Mouse (Mus musculus) kidney, embryonic 15.5 days (tissue): Measurements from ENCODE around the gene Aldh5a1. TPM values are rescaled to one million over a fixed set of nuclear protein-coding genes. Genes with fewer than 3 reads are reported as not detected.
A peak's percentile ranks its signal among the peaks of the same experiment; 100 is the strongest.

Experiments
- ATAC-seq: fragments of 200-750 bp; cut with Nextera tagmentation; replicated peaks from 2 replicates; pipeline ENCODE4 v1.8.0; 2017; ENCODE audit warnings: moderate TSS enrichment; ENCODE audit not compliant: low FRiP score
- H3K27ac ChIP-seq: fragments of 300-500 bp; sonication (generic); 2 replicates; pipeline ENCODE4 v1.5.1; 2015; ENCODE audit warnings: mild to moderate bottlenecking, inconsistent platforms
- H3K27me3 ChIP-seq: fragments of 300-500 bp; sonication (generic); 2 replicates; pipeline ENCODE4 v1.6.1; 2015; ENCODE audit warnings: inconsistent platforms
- H3K36me3 ChIP-seq: fragments of 300-500 bp; sonication (generic); 2 replicates; pipeline ENCODE4 v1.6.1; 2015; ENCODE audit warnings: inconsistent platforms
- H3K4me1 ChIP-seq: fragments of 300-500 bp; sonication (generic); 2 replicates; pipeline ENCODE4 v1.6.1; 2015; ENCODE audit warnings: inconsistent platforms
- H3K4me2 ChIP-seq: fragments of 300-500 bp; sonication (generic); 2 replicates; pipeline ENCODE4 v1.6.1; 2015; ENCODE audit warnings: moderate library complexity, mild to moderate bottlenecking, inconsistent platforms
- H3K4me3 ChIP-seq: fragments of 300-500 bp; sonication (generic); replicated peaks from 2 replicates; pipeline ENCODE4 v1.5.1; 2015; ENCODE audit warnings: mild to moderate bottlenecking, inconsistent platforms
- H3K9ac ChIP-seq: fragments of 300-500 bp; sonication (generic); 2 replicates; pipeline ENCODE4 v1.6.1; 2015; ENCODE audit warnings: mild to moderate bottlenecking, inconsistent platforms
- H3K9me3 ChIP-seq: fragments of 300-500 bp; sonication (generic); replicated peaks from 2 replicates; pipeline ENCODE4 v1.6.1; 2016; ENCODE audit warnings: inconsistent platforms
- WGBS: fragments of 180-500 bp; shearing (Covaris S2); methylation state at CpG from one replicate; pipeline ENCODE4 v1.1.7; 2015; ENCODE audit warnings: mixed read lengths; 5-methylcytosine and 5-hydroxymethylcytosine counted together
- polyA plus RNA-seq: library from polyadenylated mRNA; unstranded; fragments of >200 nt; fragmentation: Nextera tagmentation; extraction: Ambion mirVana; gene quantifications from 2 replicates; pipeline ENCODE4 v1.2.1, GENCODE M21; 2015

Aldh5a1 gene
- polyA plus RNA-seq, 1 experiment from 2014 or later = 7.9 TPM

GRCm38 (mm10) chr13:24955091-24955490 is 17.6 kb upstream of the Aldh5a1 start:
- no peak overlapping the region for H3K27ac ChIP-seq
- H3K9ac ChIP-seq = no peak overlapping the region
- no peak overlapping the region for H3K4me2 ChIP-seq
- H3K9me3 ChIP-seq = no peaks in the 10 kb centered on the region
- 39% methylated on average over 11 of the region's 11 CpGs for WGBS
- H3K4me3 ChIP-seq = no peak overlapping the region
- no peak for ATAC-seq
- H3K4me1 ChIP-seq = 0 out of 2 replicates have a peak, but pooled peaks cover 2% of the 10 kb centered on the region
- no peaks in the 10 kb centered on the region for H3K27me3 ChIP-seq
- no peaks in the 10 kb centered on the region for H3K36me3 ChIP-seq

- WGBS = 81% methylated on average over 7 of the region's 7 CpGs
- no peaks in the 10 kb centered on the region for H3K9me3 ChIP-seq
- no peaks in the 10 kb centered on the region for H3K36me3 ChIP-seq
- H3K9ac ChIP-seq = no peak overlapping the region
- ATAC-seq = no peak
- H3K4me3 ChIP-seq = no peak overlapping the region
- no peaks in the 10 kb centered on the region for H3K27me3 ChIP-seq
- H3K4me1 ChIP-seq = 0 out of 2 replicates have a peak, but pooled peaks cover 2% of the 10 kb centered on the region
- no peak overlapping the region for H3K4me2 ChIP-seq
- H3K27ac ChIP-seq = no peak overlapping the region
Measured at GRCm38 (mm10) chr13:24952659-24953058, 15.2 kb upstream of the Aldh5a1 start.

GRCm38 (mm10) chr13:24948870-24949269 is 11.4 kb upstream of the Aldh5a1 start:
- H3K27me3 ChIP-seq = no peaks in the 10 kb centered on the region
- H3K4me3 ChIP-seq = no peak overlapping the region
- no peak overlapping the region for H3K9ac ChIP-seq
- no peak for ATAC-seq
- no peak overlapping the region for H3K4me2 ChIP-seq
- H3K4me1 ChIP-seq = 0 out of 2 replicates have a peak, but pooled peaks cover 6% of the 10 kb centered on the region
- no peak overlapping the region for H3K27ac ChIP-seq
- 93% methylated on average over 6 of the region's 6 CpGs for WGBS
- no peaks in the 10 kb centered on the region for H3K9me3 ChIP-seq
- no peaks in the 10 kb centered on the region for H3K36me3 ChIP-seq

- Histone ChIP-seq H3K9ac (no peak overlapping the region), H3K4me1 (0 out of 2 replicates have a peak, but pooled peaks cover 4% of the 10 kb centered on the region), H3K27me3 (no peaks in the 10 kb centered on the region), H3K4me3 (no peak overlapping the region), H3K27ac (no peak overlapping the region), H3K4me2 (no peak overlapping the region), H3K36me3 (no peaks in the 10 kb centered on the region), H3K9me3 (no peaks in the 10 kb centered on the region)
- 76% methylated on average over 5 of the region's 5 CpGs for WGBS
- ATAC-seq = no peak
Measured at GRCm38 (mm10) chr13:24947158-24947557, 9.7 kb upstream of the Aldh5a1 start.

- no peak overlapping the region for H3K9ac ChIP-seq
- no peak overlapping the region for H3K27ac ChIP-seq
- H3K9me3 ChIP-seq = no peaks in the 10 kb centered on the region
- WGBS = 11% methylated on average over 4 of the region's 4 CpGs
- no peak overlapping the region for H3K4me3 ChIP-seq
- no peaks in the 10 kb centered on the region for H3K36me3 ChIP-seq
- H3K27me3 ChIP-seq = no peaks in the 10 kb centered on the region
- 0 out of 2 replicates have a peak, but pooled peaks cover 4% of the 10 kb centered on the region for H3K4me1 ChIP-seq
- H3K4me2 ChIP-seq = no peak overlapping the region
- peak; percentile 62; the same call in 1 of the 2 replicates for ATAC-seq
Measured at GRCm38 (mm10) chr13:24945567-24945966, 8.1 kb upstream of the Aldh5a1 start.

- no peak for ATAC-seq
- Histone ChIP-seq H3K4me3 (no peak overlapping the region), H3K4me1 (peaks cover 9% of the 10 kb centered on the region), H3K27ac (no peak overlapping the region), H3K9me3 (no peaks in the 10 kb centered on the region), H3K27me3 (no peaks in the 10 kb centered on the region), H3K4me2 (no peak overlapping the region), H3K36me3 (no peaks in the 10 kb centered on the region), H3K9ac (no peak overlapping the region)
- 57% methylated on average over 8 of the region's 8 CpGs for WGBS
Measured at GRCm38 (mm10) chr13:24943303-24943702, 5.8 kb upstream of the Aldh5a1 start.

- H3K36me3 ChIP-seq = no peaks in the 10 kb centered on the region
- WGBS = 63% methylated on average over 17 of the region's 17 CpGs
Measured at GRCm38 (mm10) chr13:24942512-24943282, 5.2 kb upstream of the Aldh5a1 start, which contains the start of gene Gpld1. Gene Gpld1, plus strand, starts transcription at chr13:24943152.

GRCm38 (mm10) chr13:24939472-24939871 is 2.0 kb upstream of the Aldh5a1 start:
- H3K9me3 ChIP-seq = no peaks in the 10 kb centered on the region
- 89% methylated on average over 9 of the region's 9 CpGs for WGBS
- peaks cover 18% of the 10 kb centered on the region for H3K4me1 ChIP-seq
- H3K36me3 ChIP-seq = 0 out of 2 replicates have a peak, but pooled peaks cover 6% of the 10 kb centered on the region
- no peaks in the 10 kb centered on the region for H3K27me3 ChIP-seq
- H3K9ac ChIP-seq = no peak overlapping the region
- ATAC-seq = no peak
- no peak overlapping the region for H3K27ac ChIP-seq
- H3K4me2 ChIP-seq = no peak overlapping the region
- H3K4me3 ChIP-seq = no peak overlapping the region

More at GRCm38 (mm10) chr13:24942512-24943282, 5.2 kb upstream of the Aldh5a1 start, which contains the start of gene Gpld1:
- no peak within 1 kb of the TSS for H3K4me2 ChIP-seq
- no peak within 1 kb of the TSS for H3K4me3 ChIP-seq
- no peak for ATAC-seq
- peaks cover 15% of the 10 kb centered on the region for H3K4me1 ChIP-seq
- no peak within 1 kb of the TSS for H3K27ac ChIP-seq
- no peaks in the 10 kb centered on the region for H3K27me3 ChIP-seq
- no peak within 1 kb of the TSS for H3K9ac ChIP-seq
- no peaks in the 10 kb centered on the region for H3K9me3 ChIP-seq

- Histone ChIP-seq H3K27ac (no peak overlapping the region), H3K4me3 (no peak overlapping the region), H3K36me3 (0 out of 2 replicates have a peak, but pooled peaks cover 6% of the 10 kb centered on the region), H3K27me3 (no peaks in the 10 kb centered on the region), H3K4me2 (no peak overlapping the region), H3K9me3 (no peaks in the 10 kb centered on the region), H3K4me1 (peaks cover 18% of the 10 kb centered on the region), H3K9ac (no peak overlapping the region)
- no peak for ATAC-seq
- 34% methylated on average over 9 of the region's 9 CpGs for WGBS
Measured at GRCm38 (mm10) chr13:24938683-24939082, 1.2 kb upstream of the Aldh5a1 start.

GRCm38 (mm10) chr13:24937839-24938166 is 342 bp upstream of the Aldh5a1 start:
- WGBS = 12% methylated on average over 12 of the region's 12 CpGs
- H3K27me3 ChIP-seq = no peaks in the 10 kb centered on the region
- H3K4me3 ChIP-seq = peak overlapping the region; percentile 92
- H3K9ac ChIP-seq = peak overlapping the region; percentile 81
- peak overlapping the region; percentile 79 for H3K4me2 ChIP-seq
- ATAC-seq = peak; percentile 41; the same call in 1 of the 2 replicates
- no peak overlapping the region for H3K27ac ChIP-seq
- no peaks in the 10 kb centered on the region for H3K9me3 ChIP-seq
- H3K4me1 ChIP-seq = peaks cover 18% of the 10 kb centered on the region
- H3K36me3 ChIP-seq = 0 out of 2 replicates have a peak, but pooled peaks cover 6% of the 10 kb centered on the region

GRCm38 (mm10) chr13:24936772-24937107 is 721 bp downstream of the Aldh5a1 start:
- peaks cover 18% of the 10 kb centered on the region for H3K4me1 ChIP-seq
- 35% methylated on average over 5 of the region's 5 CpGs for WGBS
- H3K27me3 ChIP-seq = no peaks in the 10 kb centered on the region
- no peak for ATAC-seq
- H3K27ac ChIP-seq = no peak overlapping the region; the same call in 1 of the 2 replicates
- H3K9ac ChIP-seq = peak overlapping the region; percentile 81
- H3K36me3 ChIP-seq = 0 out of 2 replicates have a peak, but pooled peaks cover 6% of the 10 kb centered on the region
- H3K9me3 ChIP-seq = no peaks in the 10 kb centered on the region
- H3K4me2 ChIP-seq = peak overlapping the region; percentile 79
- H3K4me3 ChIP-seq = peak overlapping the region; percentile 92

- ATAC-seq = no peak
- Histone ChIP-seq H3K4me2 (no peak overlapping the region), H3K4me3 (no peak overlapping the region), H3K4me1 (peaks cover 11% of the 10 kb centered on the region), H3K9ac (no peak overlapping the region), H3K27me3 (no peaks in the 10 kb centered on the region), H3K27ac (no peak overlapping the region), H3K9me3 (no peaks in the 10 kb centered on the region), H3K36me3 (0 out of 2 replicates have a peak, but pooled peaks cover 6% of the 10 kb centered on the region)
- WGBS = 93% methylated on average over 7 of the region's 7 CpGs
Measured at GRCm38 (mm10) chr13:24933199-24933598, 4.3 kb downstream of the Aldh5a1 start.
